Mouse (Mus musculus) cortical plate, adult 2 months (tissue): ENCODE measurements around the gene Pdzrn3.

Experiments used
- CTCF ChIP-seq: fragments of 200-500 bp; IDR thresholded peaks from 2 replicates; pipeline ENCODE4 v1.5.1; 2011; ENCODE audit warnings: mild to moderate bottlenecking, control low read depth, low read length; ENCODE audit not compliant: insufficient read depth; ENCODE audit errors: extremely low read depth
- POLR2A ChIP-seq: fragments of 200-500 bp; IDR thresholded peaks from 2 replicates; pipeline ENCODE4 v1.6.1; 2011; ENCODE audit warnings: mild to moderate bottlenecking, low read length, control low read depth; ENCODE audit not compliant: insufficient read depth; ENCODE audit errors: extremely low read depth

DNA sequence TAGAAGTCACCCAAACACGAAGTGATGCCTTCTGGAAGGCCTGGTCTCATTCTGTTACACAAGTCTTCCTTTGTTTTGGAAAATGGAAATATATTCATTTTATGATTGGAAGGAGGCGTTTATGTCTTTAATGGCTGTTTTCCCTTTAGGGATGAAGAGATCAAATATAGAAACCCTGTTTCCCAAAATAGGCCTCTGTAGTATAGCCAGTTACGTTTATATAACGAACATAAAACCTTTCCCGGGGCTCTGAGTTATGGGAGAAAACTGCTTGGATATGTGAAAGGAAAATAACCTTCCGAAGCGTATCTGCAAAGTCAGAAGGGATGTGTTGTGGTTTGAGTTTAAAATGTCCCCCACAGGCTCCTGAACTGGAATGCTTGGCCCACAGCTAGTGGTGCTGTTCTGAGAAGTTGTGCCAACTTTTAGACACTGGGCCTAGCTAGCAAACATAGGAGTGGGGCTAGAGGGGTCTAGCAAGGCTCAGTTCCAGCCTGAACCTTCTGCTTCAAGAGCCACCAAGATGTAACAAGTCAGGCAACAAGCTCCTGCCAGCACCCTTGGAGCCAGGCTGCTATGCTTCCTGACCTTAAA lies 58.2 kb downstream of the Pdzrn3 start:
- TF ChIP-seq CTCF (no peak), POLR2A (no peak)
